Mouse (Mus musculus): Measurements from ENCODE around the gene Ms4a2. TPM values are rescaled to one million over a fixed set of nuclear protein-coding genes. Genes with fewer than 3 reads are reported as not detected.

Ms4a2 gene
- not detected for polyA plus RNA-seq (2015; fragmentation: Illumina TruSeq; extraction: RNeasy Lipid Tissue Mini Kit (QIAGEN cat#74804); ENCODE audit: insufficient read depth, low read depth, low replicate concordance)

DNA sequence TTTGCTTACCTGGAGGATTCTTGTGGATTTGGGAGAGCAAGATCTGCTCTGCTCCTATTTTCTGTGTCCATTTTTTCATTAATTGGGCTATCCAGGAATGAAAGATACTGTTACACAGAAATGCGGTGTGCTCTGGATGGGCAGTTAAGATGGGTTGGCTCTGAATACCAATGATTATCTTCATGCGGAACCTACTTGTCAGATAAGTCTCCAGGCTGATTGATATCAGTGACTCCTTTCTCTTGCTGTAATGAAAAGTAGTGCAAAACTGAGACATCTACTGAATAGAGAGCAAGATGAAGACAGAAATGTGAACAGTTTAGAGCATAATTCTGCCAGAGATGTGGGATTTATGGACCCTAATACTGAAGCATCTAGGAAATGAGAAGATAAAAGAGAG is at the start of gene Ms4a2:
Ms4a2 (minus strand) TSS at position 169 of the 400 bp plus-strand sequence.

GRCm38 (mm10) chr19:11660459-11660858 is 36.9 kb upstream of the Ms4a2 start, which contains the start of gene Oosp2:
Gene Oosp2, minus strand, starts transcription at chr19:11660559.

DNA sequence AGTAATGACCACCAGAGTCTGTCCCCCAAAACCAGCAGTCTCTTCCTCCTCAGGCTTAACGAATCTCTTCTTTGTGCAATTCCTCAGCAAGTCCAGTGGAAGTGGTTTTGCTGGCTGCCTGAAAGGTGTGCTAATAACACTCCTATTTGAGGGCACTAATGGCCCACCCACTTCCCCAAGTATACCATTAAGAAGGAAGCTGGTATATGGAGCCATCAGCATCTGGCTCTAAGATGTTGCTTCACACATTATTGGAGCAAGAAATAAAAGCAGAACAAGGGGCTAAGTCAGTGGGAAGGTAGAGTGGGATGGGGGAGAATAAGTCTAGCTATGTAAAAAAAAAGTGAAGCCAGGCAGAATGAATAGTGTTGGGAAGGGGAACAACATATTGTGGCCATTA is 17.2 kb upstream of the Ms4a2 start, which contains the start of gene Ms4a3:
Ms4a3 (minus strand) TSS at position 120 of the 400 bp plus-strand sequence.

DNA sequence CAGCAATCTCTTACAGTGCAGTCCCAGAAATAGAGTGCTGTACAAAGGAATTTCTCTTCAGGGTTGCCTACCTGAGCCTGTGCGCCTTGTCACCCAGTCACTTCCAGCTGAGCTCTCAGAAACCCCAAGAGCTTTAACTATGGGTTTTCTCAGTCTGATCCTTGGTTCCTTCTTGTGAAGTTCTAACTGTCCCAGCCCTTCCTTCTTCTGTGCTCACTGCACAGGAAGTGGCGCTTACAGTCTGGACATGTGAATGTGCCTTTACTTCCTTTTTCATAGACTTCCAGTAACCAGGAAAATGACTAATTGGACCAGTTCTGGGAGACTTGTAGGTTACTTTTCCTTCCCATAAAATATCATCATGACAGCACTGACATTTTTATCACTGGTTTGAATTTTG is 18.9 kb downstream of the Ms4a2 start, which contains the start of gene Ms4a6d:
Ms4a6d (minus strand) TSS at position 247 of the 400 bp plus-strand sequence.

Other genes starting within 250 kb of the Ms4a2 start
- 2.9 TPM for gene Ms4a4a, start 248.2 kb downstream of the Ms4a2 start, polyA plus RNA-seq (2015; fragmentation: Illumina TruSeq; extraction: RNeasy Lipid Tissue Mini Kit (QIAGEN cat#74804); ENCODE audit: insufficient read depth, low read depth, low replicate concordance)
- gene Ms4a4c, start 218.9 kb downstream of the Ms4a2 start, polyA plus RNA-seq (2015; fragmentation: Illumina TruSeq; extraction: RNeasy Lipid Tissue Mini Kit (QIAGEN cat#74804); ENCODE audit: insufficient read depth, low read depth, low replicate concordance), result not detected
- gene Ms4a4b, start 180.2 kb downstream of the Ms4a2 start, polyA plus RNA-seq (2015; fragmentation: Illumina TruSeq; extraction: RNeasy Lipid Tissue Mini Kit (QIAGEN cat#74804); ENCODE audit: insufficient read depth, low read depth, low replicate concordance), result not detected
- 3.3 TPM for gene Ms4a6c, start 154.4 kb downstream of the Ms4a2 start, polyA plus RNA-seq (2015; fragmentation: Illumina TruSeq; extraction: RNeasy Lipid Tissue Mini Kit (QIAGEN cat#74804); ENCODE audit: insufficient read depth, low read depth, low replicate concordance)
- gene Gm8369, start 137.8 kb downstream of the Ms4a2 start, polyA plus RNA-seq (2015; fragmentation: Illumina TruSeq; extraction: RNeasy Lipid Tissue Mini Kit (QIAGEN cat#74804); ENCODE audit: insufficient read depth, low read depth, low replicate concordance), result not detected
- 3.0 TPM for gene Ms4a6b, start 107.2 kb downstream of the Ms4a2 start, polyA plus RNA-seq (2015; fragmentation: Illumina TruSeq; extraction: RNeasy Lipid Tissue Mini Kit (QIAGEN cat#74804); ENCODE audit: insufficient read depth, low read depth, low replicate concordance)
- gene Ms4a4d, start 86.9 kb downstream of the Ms4a2 start, polyA plus RNA-seq (2015; fragmentation: Illumina TruSeq; extraction: RNeasy Lipid Tissue Mini Kit (QIAGEN cat#74804); ENCODE audit: insufficient read depth, low read depth, low replicate concordance), result 8.9 TPM
- 2.2 TPM for gene Ms4a6d, start 18.9 kb downstream of the Ms4a2 start, polyA plus RNA-seq (2015; fragmentation: Illumina TruSeq; extraction: RNeasy Lipid Tissue Mini Kit (QIAGEN cat#74804); ENCODE audit: insufficient read depth, low read depth, low replicate concordance)
- gene Ms4a3, start 17.1 kb upstream of the Ms4a2 start, polyA plus RNA-seq (2015; fragmentation: Illumina TruSeq; extraction: RNeasy Lipid Tissue Mini Kit (QIAGEN cat#74804); ENCODE audit: insufficient read depth, low read depth, low replicate concordance), result not detected
- gene Oosp2, start 36.8 kb upstream of the Ms4a2 start, polyA plus RNA-seq (2015; fragmentation: Illumina TruSeq; extraction: RNeasy Lipid Tissue Mini Kit (QIAGEN cat#74804); ENCODE audit: insufficient read depth, low read depth, low replicate concordance), result not detected
- gene Oosp1, start 67.4 kb upstream of the Ms4a2 start, polyA plus RNA-seq (2015; fragmentation: Illumina TruSeq; extraction: RNeasy Lipid Tissue Mini Kit (QIAGEN cat#74804); ENCODE audit: insufficient read depth, low read depth, low replicate concordance), result not detected
- gene Oosp3, start 73.3 kb upstream of the Ms4a2 start, polyA plus RNA-seq (2015; fragmentation: Illumina TruSeq; extraction: RNeasy Lipid Tissue Mini Kit (QIAGEN cat#74804); ENCODE audit: insufficient read depth, low read depth, low replicate concordance), result not detected
- not detected for gene Gif, start 123.8 kb upstream of the Ms4a2 start, polyA plus RNA-seq (2015; fragmentation: Illumina TruSeq; extraction: RNeasy Lipid Tissue Mini Kit (QIAGEN cat#74804); ENCODE audit: insufficient read depth, low read depth, low replicate concordance)
- 6.5 TPM for gene Mrpl16, start 146.7 kb upstream of the Ms4a2 start, polyA plus RNA-seq (2015; fragmentation: Illumina TruSeq; extraction: RNeasy Lipid Tissue Mini Kit (QIAGEN cat#74804); ENCODE audit: insufficient read depth, low read depth, low replicate concordance)
- 4.8 TPM for gene Stx3, start 195.7 kb upstream of the Ms4a2 start, polyA plus RNA-seq (2015; fragmentation: Illumina TruSeq; extraction: RNeasy Lipid Tissue Mini Kit (QIAGEN cat#74804); ENCODE audit: insufficient read depth, low read depth, low replicate concordance)
- gene Olfr1417, start 215.5 kb upstream of the Ms4a2 start, polyA plus RNA-seq (2015; fragmentation: Illumina TruSeq; extraction: RNeasy Lipid Tissue Mini Kit (QIAGEN cat#74804); ENCODE audit: insufficient read depth, low read depth, low replicate concordance), result not detected
- gene Olfr1418, start 237.3 kb upstream of the Ms4a2 start, polyA plus RNA-seq (2015; fragmentation: Illumina TruSeq; extraction: RNeasy Lipid Tissue Mini Kit (QIAGEN cat#74804); ENCODE audit: insufficient read depth, low read depth, low replicate concordance), result not detected